Mouse (Mus musculus): ENCODE results near the gene Olfr1039. TPM values are rescaled to one million over a fixed set of nuclear protein-coding genes. Genes with fewer than 3 reads are reported as not detected.
"Not testable (repeated sequence)": the region's sequence is repeated elsewhere in the genome, so short reads cannot be mapped to it uniquely, and the experiment has no call there.

The Olfr1039 gene
- not detected in 2 replicates for polyA plus RNA-seq (2014; fragmentation: Nextera tagmentation; extraction: Ambion mirVana)

DNA sequence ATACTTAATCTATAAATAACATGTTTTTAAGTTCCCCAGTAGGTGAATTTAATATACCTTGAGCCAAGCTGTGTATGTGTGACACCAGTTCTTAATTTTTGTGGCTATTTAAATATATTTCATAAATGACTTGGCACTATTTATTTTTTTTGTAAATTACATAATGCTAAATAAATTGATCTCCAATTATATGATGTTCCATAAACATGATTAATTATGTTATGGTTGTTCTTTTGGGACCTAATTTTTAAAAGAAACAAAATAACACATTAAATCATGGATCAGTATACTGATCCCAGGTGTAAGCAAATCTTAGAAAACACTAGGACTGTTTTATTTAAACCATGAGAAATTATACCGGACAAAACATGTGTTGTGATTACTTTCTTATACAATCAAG, at the start of gene Olfr1039:
Gene Olfr1039 (minus strand): TSS at position 101 of the 400 bp plus-strand sequence.
- H3K4me3 ChIP-seq (ENCODE audit: low read depth, low read length) = no peak within 1 kb of the TSS
- no peaks in the 10 kb centered on the region for H3K4me1 ChIP-seq (ENCODE audit: control insufficient read depth, insufficient read depth, low read length)
- no peaks in the 10 kb centered on the region for H3K27me3 ChIP-seq (ENCODE audit: control insufficient read depth, insufficient read depth, low read length)
- ATAC-seq (replicated peaks; ENCODE audit: insufficient number of reproducible peaks, low FRiP score, low TSS enrichment) = no peak
- no peaks in the 10 kb centered on the region for H3K36me3 ChIP-seq (ENCODE audit: control insufficient read depth, insufficient read depth, low read length)
- no peaks in the 10 kb centered on the region for H3K9me3 ChIP-seq (replicated peaks; ENCODE audit: control insufficient read depth, low read length)
- no peak within 1 kb of the TSS for H3K4me2 ChIP-seq
- no peak within 1 kb of the TSS for H3K27ac ChIP-seq (ENCODE audit: low read depth, low read length)
- H3K9ac ChIP-seq (ENCODE audit: low read depth, low read length) = no peak within 1 kb of the TSS
- WGBS (ENCODE audit: insufficient replicate concordance) = 83% methylated on average over 1 of the region's 1 CpGs

DNA sequence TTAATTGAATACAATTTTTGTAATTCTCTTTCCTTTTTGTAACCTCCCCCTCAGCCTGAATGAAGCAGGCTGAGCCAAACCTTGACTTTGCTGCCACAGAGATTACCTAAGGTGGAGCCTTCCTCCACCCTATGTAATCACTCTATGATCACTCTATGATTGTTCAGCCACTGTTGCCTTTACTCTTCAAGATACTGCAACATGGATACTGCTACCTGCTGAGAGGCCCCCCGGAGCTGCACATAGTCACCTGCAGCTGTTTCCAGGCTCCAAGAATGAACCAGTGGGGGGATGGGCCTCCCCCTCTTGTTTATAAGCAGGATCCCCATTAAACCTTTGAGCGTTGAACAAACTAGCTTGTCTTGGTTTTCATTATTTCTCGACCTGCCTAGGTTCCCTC, 44.2 kb upstream of the Olfr1039 start:
- Histone ChIP-seq H3K36me3 (ENCODE audit: control insufficient read depth, insufficient read depth, low read length) (no peaks in the 10 kb centered on the region), H3K4me2 (no peak overlapping the region), H3K4me1 (ENCODE audit: control insufficient read depth, insufficient read depth, low read length) (no peaks in the 10 kb centered on the region), H3K9me3 (replicated peaks; ENCODE audit: control insufficient read depth, low read length) (no peaks in the 10 kb centered on the region), H3K27me3 (ENCODE audit: control insufficient read depth, insufficient read depth, low read length) (no peaks in the 10 kb centered on the region), H3K4me3 (ENCODE audit: low read depth, low read length) (no peak overlapping the region), H3K9ac (ENCODE audit: low read depth, low read length) (no peak overlapping the region), H3K27ac (ENCODE audit: low read depth, low read length) (no peak overlapping the region)
- no peak for ATAC-seq (replicated peaks; ENCODE audit: insufficient number of reproducible peaks, low FRiP score, low TSS enrichment)
- WGBS (ENCODE audit: insufficient replicate concordance) = 84% methylated on average over 3 of the region's 3 CpGs

DNA sequence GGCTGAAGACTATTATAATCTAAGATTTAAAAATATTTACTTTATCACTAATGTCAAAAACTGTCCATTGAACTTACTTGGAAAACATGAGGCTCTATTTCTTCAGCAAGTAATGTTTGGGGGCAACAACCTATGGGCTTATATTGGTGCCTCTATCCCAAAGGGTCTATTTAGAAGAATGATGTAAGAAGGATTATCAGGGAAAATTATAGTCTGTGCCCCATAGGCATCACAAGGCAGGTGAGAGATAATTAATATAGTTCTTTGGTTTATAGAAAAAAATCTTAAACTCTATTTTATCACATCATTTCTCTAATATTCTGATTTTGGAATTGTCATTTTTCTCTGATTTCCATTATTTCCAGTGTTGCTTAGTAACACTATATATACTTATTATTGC, 42.0 kb upstream of the Olfr1039 start, which contains the start of gene Olfr1044:
Gene Olfr1044 (minus strand): TSS at position 101 of the 400 bp plus-strand sequence.
- no peaks in the 10 kb centered on the region for H3K9me3 ChIP-seq (replicated peaks; ENCODE audit: control insufficient read depth, low read length)
- H3K9ac ChIP-seq (ENCODE audit: low read depth, low read length) = no peak within 1 kb of the TSS
- no peaks in the 10 kb centered on the region for H3K27me3 ChIP-seq (ENCODE audit: control insufficient read depth, insufficient read depth, low read length)
- H3K4me3 ChIP-seq (ENCODE audit: low read depth, low read length) = no peak within 1 kb of the TSS
- no peak within 1 kb of the TSS for H3K27ac ChIP-seq (ENCODE audit: low read depth, low read length)
- H3K4me2 ChIP-seq = no peak within 1 kb of the TSS
- H3K4me1 ChIP-seq (ENCODE audit: control insufficient read depth, insufficient read depth, low read length) = no peaks in the 10 kb centered on the region
- H3K36me3 ChIP-seq (ENCODE audit: control insufficient read depth, insufficient read depth, low read length) = no peaks in the 10 kb centered on the region
- ATAC-seq (replicated peaks; ENCODE audit: insufficient number of reproducible peaks, low FRiP score, low TSS enrichment) = no peak

DNA sequence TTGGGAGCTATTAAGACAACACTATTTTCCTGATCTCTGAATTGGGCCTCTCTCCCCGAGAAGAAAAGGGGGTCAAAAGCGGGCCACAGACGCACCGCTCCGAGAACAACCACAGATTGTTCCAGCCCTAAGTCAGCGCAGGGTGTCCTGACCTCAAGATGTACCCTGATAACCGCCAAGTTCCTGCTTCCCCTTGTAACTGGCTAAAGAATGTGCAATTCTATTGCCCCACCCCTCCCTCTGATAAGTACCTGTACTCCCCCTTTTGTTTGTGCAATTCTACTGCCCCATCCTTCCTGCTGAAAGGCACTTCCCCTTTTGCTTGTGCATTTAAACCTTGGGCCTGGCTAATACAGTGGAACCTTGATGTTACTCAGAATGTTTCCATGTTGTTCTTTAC, 39.7 kb upstream of the Olfr1039 start:
- not testable (repeated sequence) for H3K4me3 ChIP-seq (ENCODE audit: low read depth, low read length); H3K36me3 ChIP-seq (ENCODE audit: control insufficient read depth, insufficient read depth, low read length); H3K27me3 ChIP-seq (ENCODE audit: control insufficient read depth, insufficient read depth, low read length); H3K9ac ChIP-seq (ENCODE audit: low read depth, low read length); H3K27ac ChIP-seq (ENCODE audit: low read depth, low read length); H3K4me1 ChIP-seq (ENCODE audit: control insufficient read depth, insufficient read depth, low read length); H3K4me2 ChIP-seq; ATAC-seq (replicated peaks; ENCODE audit: insufficient number of reproducible peaks, low FRiP score, low TSS enrichment); H3K9me3 ChIP-seq (replicated peaks; ENCODE audit: control insufficient read depth, low read length)
- WGBS (ENCODE audit: insufficient replicate concordance) = 75% methylated on average over 7 of the region's 7 CpGs

DNA sequence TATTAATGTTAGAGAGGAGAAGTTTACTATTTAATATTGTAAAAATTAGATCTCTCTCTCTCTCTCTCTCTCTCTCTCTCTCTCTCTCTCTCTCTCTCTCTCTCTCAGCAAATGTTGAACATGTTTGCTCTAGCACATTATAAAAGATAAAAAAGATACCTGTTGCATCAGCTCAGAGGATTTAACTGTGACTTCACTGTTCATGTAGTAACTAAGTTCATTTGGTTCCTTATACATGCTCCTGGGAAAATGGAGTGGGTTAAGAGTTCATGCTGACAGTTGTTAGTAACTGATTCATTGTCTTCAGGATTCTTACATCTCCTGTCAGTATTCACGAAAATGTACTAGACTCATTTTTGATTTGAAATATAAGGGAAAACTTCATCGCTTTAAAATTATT, 31.7 kb upstream of the Olfr1039 start, which contains the start of gene Olfr1043:
Gene Olfr1043 (minus strand): TSS at position 101 of the 400 bp plus-strand sequence.
- 86% methylated on average over 2 of the region's 2 CpGs for WGBS (ENCODE audit: insufficient replicate concordance)
- Histone ChIP-seq H3K27me3 (ENCODE audit: control insufficient read depth, insufficient read depth, low read length) (no peaks in the 10 kb centered on the region), H3K4me1 (ENCODE audit: control insufficient read depth, insufficient read depth, low read length) (no peaks in the 10 kb centered on the region), H3K36me3 (ENCODE audit: control insufficient read depth, insufficient read depth, low read length) (no peaks in the 10 kb centered on the region), H3K4me2 (no peak within 1 kb of the TSS), H3K9ac (ENCODE audit: low read depth, low read length) (no peak within 1 kb of the TSS), H3K4me3 (ENCODE audit: low read depth, low read length) (no peak within 1 kb of the TSS), H3K9me3 (replicated peaks; ENCODE audit: control insufficient read depth, low read length) (no peaks in the 10 kb centered on the region), H3K27ac (ENCODE audit: low read depth, low read length) (no peak within 1 kb of the TSS)
- ATAC-seq (replicated peaks; ENCODE audit: insufficient number of reproducible peaks, low FRiP score, low TSS enrichment) = no peak

DNA sequence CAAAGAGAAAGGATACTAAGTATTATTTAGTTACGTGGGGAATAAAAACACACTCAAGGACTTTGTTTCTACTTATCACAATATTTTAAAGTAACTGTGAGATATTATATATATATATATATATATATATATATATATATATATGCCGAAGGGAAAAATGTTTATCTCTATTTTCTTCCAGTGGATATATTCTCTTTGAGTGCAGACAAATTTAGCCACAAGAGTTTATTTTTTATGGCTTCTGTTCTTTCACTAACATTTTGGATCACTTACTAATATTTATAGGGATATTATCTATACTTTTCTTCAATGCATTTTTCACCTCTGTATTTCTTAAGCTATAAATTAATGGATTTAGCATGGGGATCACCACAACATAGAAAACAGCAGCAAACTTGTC, 26.0 kb upstream of the Olfr1039 start, which contains the start of gene Olfr1042:
Gene Olfr1042 (minus strand): TSS at position 101 of the 400 bp plus-strand sequence.
- H3K27me3 ChIP-seq (ENCODE audit: control insufficient read depth, insufficient read depth, low read length) = no peaks in the 10 kb centered on the region
- no peaks in the 10 kb centered on the region for H3K36me3 ChIP-seq (ENCODE audit: control insufficient read depth, insufficient read depth, low read length)
- H3K4me3 ChIP-seq (ENCODE audit: low read depth, low read length) = no peak within 1 kb of the TSS
- ATAC-seq (replicated peaks; ENCODE audit: insufficient number of reproducible peaks, low FRiP score, low TSS enrichment) = no peak
- no peak within 1 kb of the TSS for H3K27ac ChIP-seq (ENCODE audit: low read depth, low read length)
- WGBS (ENCODE audit: insufficient replicate concordance) = 78% methylated on average over 2 of the region's 2 CpGs
- no peaks in the 10 kb centered on the region for H3K4me1 ChIP-seq (ENCODE audit: control insufficient read depth, insufficient read depth, low read length)
- H3K9ac ChIP-seq (ENCODE audit: low read depth, low read length) = no peak within 1 kb of the TSS
- no peaks in the 10 kb centered on the region for H3K9me3 ChIP-seq (replicated peaks; ENCODE audit: control insufficient read depth, low read length)
- H3K4me2 ChIP-seq = no peak within 1 kb of the TSS

DNA sequence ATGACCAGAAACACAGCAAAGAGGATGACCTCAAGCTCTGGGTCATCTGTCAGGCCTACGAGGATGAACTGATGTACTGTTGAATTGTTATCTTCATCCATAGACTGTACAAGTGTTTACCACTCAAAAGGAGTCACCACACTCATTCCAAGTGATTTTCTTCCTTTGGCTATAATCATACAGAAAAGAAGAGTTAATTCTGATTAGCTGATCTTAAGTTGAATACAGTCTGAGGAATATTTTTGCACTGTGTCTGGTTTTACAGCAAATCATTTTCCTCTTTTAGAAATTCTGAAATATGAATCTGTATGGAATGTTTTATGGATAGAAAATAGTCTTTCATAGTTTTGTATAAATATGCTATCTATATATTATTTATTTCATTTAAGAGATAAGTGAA, 10.9 kb upstream of the Olfr1039 start, which contains the start of gene Olfr1040:
Gene Olfr1040 (minus strand): TSS at position 101 of the 400 bp plus-strand sequence.
- no peaks in the 10 kb centered on the region for H3K27me3 ChIP-seq (ENCODE audit: control insufficient read depth, insufficient read depth, low read length)
- H3K9me3 ChIP-seq (replicated peaks; ENCODE audit: control insufficient read depth, low read length) = no peaks in the 10 kb centered on the region
- H3K9ac ChIP-seq (ENCODE audit: low read depth, low read length) = no peak within 1 kb of the TSS
- no peaks in the 10 kb centered on the region for H3K36me3 ChIP-seq (ENCODE audit: control insufficient read depth, insufficient read depth, low read length)
- H3K4me3 ChIP-seq (ENCODE audit: low read depth, low read length) = no peak within 1 kb of the TSS
- H3K4me2 ChIP-seq = no peak within 1 kb of the TSS
- no peaks in the 10 kb centered on the region for H3K4me1 ChIP-seq (ENCODE audit: control insufficient read depth, insufficient read depth, low read length)
- no peak for ATAC-seq (replicated peaks; ENCODE audit: insufficient number of reproducible peaks, low FRiP score, low TSS enrichment)
- WGBS (ENCODE audit: insufficient replicate concordance) = 68% methylated on average over 1 of the region's 1 CpGs
- no peak within 1 kb of the TSS for H3K27ac ChIP-seq (ENCODE audit: low read depth, low read length)

DNA sequence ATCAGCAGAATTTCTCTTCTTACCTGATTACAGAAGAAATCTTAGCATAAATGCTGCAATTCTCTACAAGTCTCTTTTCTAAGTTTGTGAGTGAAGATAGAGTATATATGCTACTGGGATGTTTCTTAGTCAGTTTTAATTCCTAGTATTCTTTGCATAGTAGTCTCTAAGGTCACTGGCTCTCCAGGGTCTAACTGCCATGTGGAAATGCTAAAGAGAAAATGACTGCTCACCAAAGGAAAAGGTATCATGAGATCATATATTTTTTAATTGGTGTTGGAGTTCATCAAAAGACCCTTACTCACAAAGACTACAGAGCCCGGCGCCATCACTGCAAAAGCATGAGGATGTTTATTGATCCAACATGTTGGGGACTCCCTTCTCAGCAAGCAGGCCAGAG, 48.4 kb downstream of the Olfr1039 start, which contains the start of gene Olfr1037:
Gene Olfr1037 (minus strand): TSS at position 101 of the 400 bp plus-strand sequence.
- WGBS (ENCODE audit: insufficient replicate concordance) = 85% methylated on average over 2 of the region's 2 CpGs
- no peak within 1 kb of the TSS for H3K4me3 ChIP-seq (ENCODE audit: low read depth, low read length)
- no peak for ATAC-seq (replicated peaks; ENCODE audit: insufficient number of reproducible peaks, low FRiP score, low TSS enrichment)
- no peaks in the 10 kb centered on the region for H3K9me3 ChIP-seq (replicated peaks; ENCODE audit: control insufficient read depth, low read length)
- no peaks in the 10 kb centered on the region for H3K4me1 ChIP-seq (ENCODE audit: control insufficient read depth, insufficient read depth, low read length)
- no peak within 1 kb of the TSS for H3K4me2 ChIP-seq
- H3K27me3 ChIP-seq (ENCODE audit: control insufficient read depth, insufficient read depth, low read length) = no peaks in the 10 kb centered on the region
- no peak within 1 kb of the TSS for H3K9ac ChIP-seq (ENCODE audit: low read depth, low read length)
- H3K36me3 ChIP-seq (ENCODE audit: control insufficient read depth, insufficient read depth, low read length) = no peaks in the 10 kb centered on the region
- H3K27ac ChIP-seq (ENCODE audit: low read depth, low read length) = no peak within 1 kb of the TSS

DNA sequence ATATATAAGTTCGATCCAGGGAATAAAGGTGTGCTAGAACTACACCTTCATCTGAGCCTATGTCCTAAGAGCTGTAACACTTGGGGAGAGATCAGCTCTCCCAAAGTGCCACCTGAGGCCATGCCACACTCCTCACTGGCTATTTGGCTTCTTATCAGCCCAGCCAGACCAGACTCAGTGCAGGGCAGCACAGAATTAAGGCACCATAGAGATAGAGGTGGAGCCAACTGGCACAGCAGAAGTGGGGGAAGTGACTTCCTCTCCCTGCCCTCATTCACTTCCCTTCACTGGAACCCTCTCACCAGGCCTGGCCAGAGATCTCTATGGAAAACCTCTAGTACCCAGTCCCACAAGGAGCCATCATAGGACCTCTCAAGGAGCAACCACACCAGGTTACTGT, 55.2 kb downstream of the Olfr1039 start:
- not testable (repeated sequence) for H3K4me1 ChIP-seq (ENCODE audit: control insufficient read depth, insufficient read depth, low read length); ATAC-seq (replicated peaks; ENCODE audit: insufficient number of reproducible peaks, low FRiP score, low TSS enrichment); H3K27ac ChIP-seq (ENCODE audit: low read depth, low read length); H3K4me2 ChIP-seq; H3K9me3 ChIP-seq (replicated peaks; ENCODE audit: control insufficient read depth, low read length); H3K27me3 ChIP-seq (ENCODE audit: control insufficient read depth, insufficient read depth, low read length); H3K9ac ChIP-seq (ENCODE audit: low read depth, low read length); H3K4me3 ChIP-seq (ENCODE audit: low read depth, low read length); H3K36me3 ChIP-seq (ENCODE audit: control insufficient read depth, insufficient read depth, low read length)
- WGBS (ENCODE audit: insufficient replicate concordance) = 79% methylated on average over 1 of the region's 1 CpGs

Measured in heart, embryonic 11.5 days (tissue).